Mouse (Mus musculus) limb, embryonic 13.5 days (tissue): Measurements from ENCODE around the gene Gm20388. TPM values are rescaled to one million over a fixed set of nuclear protein-coding genes. Genes with fewer than 3 reads are reported as not detected.

Experiments used
- ATAC-seq: fragments of 200-750 bp; cut with Nextera tagmentation; 2 replicates; pipeline ENCODE4 v1.8.0; 2017; ENCODE audit warnings: low read depth, moderate number of reproducible peaks, moderate TSS enrichment; ENCODE audit not compliant: low FRiP score
- H3K27ac ChIP-seq: fragments of 300-500 bp; sonication (generic); 2 replicates; pipeline ENCODE4 v1.5.1; 2015; ENCODE audit warnings: inconsistent platforms, mild to moderate bottlenecking, moderate library complexity
- H3K27me3 ChIP-seq: fragments of 300-500 bp; sonication (generic); 2 replicates; pipeline ENCODE4 v1.6.1; 2015; ENCODE audit warnings: mild to moderate bottlenecking, inconsistent platforms
- H3K36me3 ChIP-seq: fragments of 300-500 bp; sonication (generic); 2 replicates; pipeline ENCODE4 v1.6.1; 2015; ENCODE audit warnings: inconsistent platforms, mild to moderate bottlenecking, moderate library complexity
- H3K4me1 ChIP-seq: fragments of 300-500 bp; sonication (generic); 2 replicates; pipeline ENCODE4 v1.6.1; 2015; ENCODE audit warnings: inconsistent platforms
- H3K4me2 ChIP-seq: fragments of 300-500 bp; sonication (generic); replicated peaks from 2 replicates; pipeline ENCODE4 v1.6.1; 2015; ENCODE audit warnings: inconsistent platforms, mild to moderate bottlenecking, moderate library complexity
- H3K4me3 ChIP-seq: fragments of 300-500 bp; sonication (generic); 2 replicates; pipeline ENCODE4 v1.5.1; 2015; ENCODE audit warnings: moderate library complexity, mild to moderate bottlenecking, inconsistent platforms
- H3K9ac ChIP-seq: fragments of 300-500 bp; sonication (generic); 2 replicates; pipeline ENCODE4 v1.6.1; 2015; ENCODE audit warnings: mild to moderate bottlenecking, inconsistent platforms
- H3K9me3 ChIP-seq: fragments of 300-500 bp; sonication (generic); 2 replicates; pipeline ENCODE4 v1.6.1; 2016; ENCODE audit warnings: inconsistent platforms
- WGBS: fragments of 180-500 bp; shearing (Covaris S2); methylation state at CpG from one replicate; pipeline ENCODE4 v1.1.7; 2015; 5-methylcytosine and 5-hydroxymethylcytosine counted together
- polyA plus RNA-seq: library from polyadenylated mRNA; unstranded; fragments of >200 nt; fragmentation: Nextera tagmentation; extraction: Ambion mirVana; gene quantifications from 2 replicates; pipeline ENCODE4 v1.2.1, GENCODE M21; 2015

Gene Gm20388
- polyA plus RNA-seq, 1 experiment from 2014 or later: 7.1 TPM

DNA sequence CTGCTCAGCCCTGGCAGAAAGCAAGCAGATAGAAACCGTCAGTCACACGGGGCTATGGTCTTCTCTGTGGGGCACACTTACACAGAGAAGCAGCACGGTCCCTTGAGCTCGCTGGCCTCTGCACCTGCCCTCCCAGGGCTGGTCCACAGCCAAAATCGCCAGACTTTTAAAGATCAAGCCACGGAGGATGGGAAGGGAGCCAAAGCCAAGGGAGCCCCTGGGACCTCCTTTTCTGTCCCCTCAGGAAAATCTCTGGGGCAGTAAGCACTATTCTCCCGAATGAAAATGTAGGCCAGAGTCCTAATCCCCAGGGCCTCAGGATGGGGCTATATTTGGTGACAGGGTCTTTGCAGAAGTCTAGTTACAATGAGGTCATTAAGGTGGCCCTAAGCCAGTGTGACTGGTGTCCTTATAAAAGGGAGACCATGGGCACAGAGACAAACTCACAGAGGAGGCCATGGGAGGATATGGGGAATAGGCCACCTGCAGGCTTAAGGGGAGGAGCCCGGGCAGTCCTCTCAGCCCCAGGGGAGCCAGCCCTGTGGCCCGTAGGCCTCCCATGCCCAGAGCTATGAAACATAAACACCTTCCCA lies 4374.4 kb downstream of the Gm20388 start:
- no peak overlapping the region for H3K4me3 ChIP-seq
- H3K9ac ChIP-seq: no peak overlapping the region
- H3K9me3 ChIP-seq: no peaks in the 10 kb centered on the region
- H3K4me1 ChIP-seq: peaks cover 55% of the 10 kb centered on the region
- ATAC-seq: no peak
- WGBS: 51% methylated on average over 9 of the region's 9 CpGs
- peak overlapping the region; percentile 67; the same call in 1 of the 2 replicates for H3K27ac ChIP-seq
- no peaks in the 10 kb centered on the region for H3K36me3 ChIP-seq
- H3K27me3 ChIP-seq: no peaks in the 10 kb centered on the region
- H3K4me2 ChIP-seq: no peak overlapping the region

- H3K4me1 ChIP-seq: peaks cover 55% of the 10 kb centered on the region
- no peak overlapping the region for H3K9ac ChIP-seq
- 76% methylated on average over 4 of the region's 4 CpGs for WGBS
- no peaks in the 10 kb centered on the region; the same call in 1 of the 2 replicates for H3K36me3 ChIP-seq
- no peaks in the 10 kb centered on the region for H3K9me3 ChIP-seq
- H3K4me2 ChIP-seq: no peak overlapping the region
- H3K27ac ChIP-seq: no peak overlapping the region
- peak; percentile 54 for ATAC-seq
- no peaks in the 10 kb centered on the region for H3K27me3 ChIP-seq
- no peak overlapping the region for H3K4me3 ChIP-seq
Measured at GRCm38 (mm10) chr8:124286461-124287124, 4376.0 kb downstream of the Gm20388 start.

DNA sequence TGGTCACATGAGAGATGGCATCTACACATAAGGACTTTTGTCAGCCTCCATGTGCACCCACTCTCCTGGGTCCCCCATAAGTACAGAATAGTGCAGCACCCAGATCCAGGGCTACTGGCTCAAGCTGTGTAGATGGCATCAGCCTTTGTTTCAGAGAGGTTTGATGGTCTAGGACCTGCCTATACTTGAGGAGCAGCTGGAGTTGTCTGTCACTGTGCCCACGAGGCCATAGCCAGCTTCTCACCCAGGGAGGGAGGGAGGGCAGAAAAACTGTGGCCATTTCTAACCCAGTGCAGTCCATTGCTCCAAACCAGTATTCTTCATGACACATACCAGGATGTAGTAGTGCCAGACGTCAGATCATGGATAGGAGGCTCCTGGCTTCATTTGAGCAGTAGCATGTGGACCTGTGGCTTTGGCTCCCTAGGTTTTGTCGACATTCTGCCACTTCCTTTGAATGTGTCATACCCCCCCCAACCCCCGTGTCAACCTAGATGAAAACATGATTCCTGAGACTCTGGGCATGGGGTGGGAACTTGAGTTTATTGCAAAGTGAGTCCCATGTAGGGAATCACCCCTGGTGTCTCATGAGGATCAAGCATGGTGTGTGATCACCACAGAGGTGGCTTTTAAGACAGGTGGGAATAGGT lies 4377.7 kb downstream of the Gm20388 start:
- H3K4me3 ChIP-seq: no peak overlapping the region
- 77% methylated on average over 4 of the region's 4 CpGs for WGBS
- H3K4me1 ChIP-seq: peaks cover 49% of the 10 kb centered on the region
- H3K9ac ChIP-seq: no peak overlapping the region
- H3K9me3 ChIP-seq: no peaks in the 10 kb centered on the region
- no peaks in the 10 kb centered on the region for H3K27me3 ChIP-seq
- no peak overlapping the region for H3K4me2 ChIP-seq
- no peaks in the 10 kb centered on the region; the same call in 1 of the 2 replicates for H3K36me3 ChIP-seq
- no peak overlapping the region for H3K27ac ChIP-seq
- ATAC-seq: no peak

DNA sequence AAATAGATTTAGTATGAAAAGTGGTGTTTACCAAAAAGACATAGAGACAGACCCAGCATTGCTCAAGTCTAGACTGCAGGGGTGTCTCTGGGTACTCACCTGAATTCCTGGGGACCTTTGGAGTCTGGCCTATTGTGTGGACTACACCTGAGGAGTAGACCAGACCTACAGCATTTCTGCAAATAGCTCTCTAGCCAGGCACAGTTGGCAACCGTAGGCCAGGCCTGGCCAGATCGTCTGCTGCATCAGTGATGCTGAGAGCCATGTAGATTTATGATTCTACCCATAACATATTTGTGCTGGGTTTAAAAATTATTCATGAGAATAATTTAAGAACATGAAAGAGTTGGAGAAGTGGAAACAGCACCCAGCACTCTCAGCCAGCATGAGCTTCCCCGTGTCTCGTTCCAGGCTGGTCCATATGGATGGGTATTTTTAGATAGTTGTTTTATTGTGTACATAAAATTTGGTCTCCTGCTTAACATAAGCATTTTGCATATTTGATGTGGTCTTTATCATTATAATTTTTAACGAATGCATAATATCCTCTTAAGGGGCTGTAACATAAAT lies 4378.9 kb downstream of the Gm20388 start:
- Histone ChIP-seq H3K4me1 (peaks cover 49% of the 10 kb centered on the region), H3K9ac (no peak overlapping the region), H3K27me3 (no peaks in the 10 kb centered on the region), H3K27ac (no peak overlapping the region), H3K36me3 (no peaks in the 10 kb centered on the region; the same call in 1 of the 2 replicates), H3K4me3 (no peak overlapping the region), H3K4me2 (no peak overlapping the region), H3K9me3 (no peaks in the 10 kb centered on the region)
- WGBS: 81% methylated on average over 5 of the region's 5 CpGs
- no peak for ATAC-seq

- H3K4me1 ChIP-seq: peaks cover 42% of the 10 kb centered on the region
- H3K9ac ChIP-seq: no peak overlapping the region
- H3K36me3 ChIP-seq: peaks cover 4% of the 10 kb centered on the region
- WGBS: 86% methylated on average over 9 of the region's 9 CpGs
- no peak overlapping the region for H3K4me3 ChIP-seq
- ATAC-seq: no peak
- H3K9me3 ChIP-seq: no peaks in the 10 kb centered on the region
- H3K4me2 ChIP-seq: no peak overlapping the region
- H3K27ac ChIP-seq: peak overlapping the region; percentile 3; the same call in 1 of the 2 replicates
- H3K27me3 ChIP-seq: no peaks in the 10 kb centered on the region
Measured at GRCm38 (mm10) chr8:124290911-124291691, 4380.5 kb downstream of the Gm20388 start.

DNA sequence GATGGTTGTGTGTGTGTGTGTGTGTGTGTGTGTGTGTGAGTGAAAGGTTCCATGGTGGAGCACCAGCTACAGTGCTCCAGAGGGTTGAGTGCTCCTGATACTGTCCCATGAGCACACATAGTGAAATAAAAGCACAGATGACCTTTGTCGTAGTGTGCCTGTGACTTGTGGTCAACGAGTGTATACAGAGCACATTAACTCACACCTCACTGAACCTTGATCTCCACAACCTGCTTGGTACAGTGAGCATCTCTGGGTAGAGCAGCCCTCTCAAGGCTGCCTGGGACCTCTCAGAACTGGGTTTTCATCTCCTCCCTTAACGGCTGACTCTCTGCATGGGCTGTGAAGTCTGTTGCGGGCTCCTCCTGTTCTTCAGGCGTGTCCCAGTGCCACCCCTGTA lies 4381.1 kb downstream of the Gm20388 start:
- no peak overlapping the region for H3K4me2 ChIP-seq
- no peak overlapping the region for H3K4me3 ChIP-seq
- H3K9ac ChIP-seq: no peak overlapping the region
- H3K36me3 ChIP-seq: peaks cover 7% of the 10 kb centered on the region
- no peak for ATAC-seq
- no peaks in the 10 kb centered on the region for H3K9me3 ChIP-seq
- no peaks in the 10 kb centered on the region for H3K27me3 ChIP-seq
- no peak overlapping the region for H3K27ac ChIP-seq
- WGBS: 90% methylated on average over 5 of the region's 5 CpGs
- peaks cover 36% of the 10 kb centered on the region for H3K4me1 ChIP-seq

DNA sequence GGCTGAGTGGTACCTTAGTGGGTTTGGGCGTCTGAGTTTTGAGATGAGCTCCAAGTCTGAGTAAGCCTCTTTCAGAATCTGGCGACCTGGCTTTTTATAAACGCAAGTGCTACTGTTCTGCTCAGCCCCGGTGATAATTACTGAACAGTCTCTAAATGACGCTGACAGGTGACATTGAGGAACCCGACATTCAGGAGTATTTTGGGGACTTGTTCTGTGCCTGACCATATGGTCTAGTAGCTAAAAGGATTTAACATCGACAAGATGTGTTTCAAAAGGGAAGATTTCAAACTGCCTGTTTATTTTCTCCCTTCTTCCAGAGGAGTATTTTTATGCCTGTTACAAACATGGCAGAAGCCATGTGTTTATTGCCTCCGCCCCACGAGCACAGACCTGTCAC lies 4382.3 kb downstream of the Gm20388 start:
- Histone ChIP-seq H3K4me1 (peaks cover 31% of the 10 kb centered on the region), H3K27me3 (no peaks in the 10 kb centered on the region), H3K36me3 (peaks cover 13% of the 10 kb centered on the region), H3K4me3 (no peak overlapping the region), H3K4me2 (no peak overlapping the region), H3K9ac (no peak overlapping the region), H3K27ac (no peak overlapping the region), H3K9me3 (no peaks in the 10 kb centered on the region)
- WGBS: 68% methylated on average over 9 of the region's 9 CpGs
- no peak for ATAC-seq

GRCm38 (mm10) chr8:124294425-124294824 lies 4383.8 kb downstream of the Gm20388 start:
- H3K4me3 ChIP-seq: no peak overlapping the region
- 52% methylated on average over 6 of the region's 6 CpGs for WGBS
- H3K27me3 ChIP-seq: no peaks in the 10 kb centered on the region
- peaks cover 17% of the 10 kb centered on the region for H3K36me3 ChIP-seq
- H3K4me2 ChIP-seq: no peak overlapping the region
- H3K9ac ChIP-seq: no peak overlapping the region
- no peak overlapping the region for H3K27ac ChIP-seq
- H3K9me3 ChIP-seq: no peaks in the 10 kb centered on the region
- peaks cover 29% of the 10 kb centered on the region for H3K4me1 ChIP-seq
- no peak for ATAC-seq

- 0 out of 2 replicates have a peak, but pooled peaks have one; percentile 19 for ATAC-seq
- Histone ChIP-seq H3K4me3 (no peak overlapping the region), H3K4me1 (peaks cover 29% of the 10 kb centered on the region), H3K27me3 (no peaks in the 10 kb centered on the region), H3K9ac (no peak overlapping the region), H3K27ac (no peak overlapping the region), H3K4me2 (no peak overlapping the region), H3K36me3 (peaks cover 17% of the 10 kb centered on the region), H3K9me3 (no peaks in the 10 kb centered on the region)
- WGBS: 54% methylated on average over 10 of the region's 10 CpGs
Measured at GRCm38 (mm10) chr8:124294900-124295299, 4384.3 kb downstream of the Gm20388 start.

- Histone ChIP-seq H3K4me1 (peaks cover 33% of the 10 kb centered on the region), H3K4me2 (no peak overlapping the region), H3K36me3 (peaks cover 17% of the 10 kb centered on the region), H3K27me3 (no peaks in the 10 kb centered on the region), H3K9ac (no peak overlapping the region), H3K4me3 (no peak overlapping the region), H3K9me3 (no peaks in the 10 kb centered on the region), H3K27ac (no peak overlapping the region)
- 87% methylated on average over 6 of the region's 6 CpGs for WGBS
- ATAC-seq: no peak
Measured at GRCm38 (mm10) chr8:124295357-124295756, 4384.7 kb downstream of the Gm20388 start.

DNA sequence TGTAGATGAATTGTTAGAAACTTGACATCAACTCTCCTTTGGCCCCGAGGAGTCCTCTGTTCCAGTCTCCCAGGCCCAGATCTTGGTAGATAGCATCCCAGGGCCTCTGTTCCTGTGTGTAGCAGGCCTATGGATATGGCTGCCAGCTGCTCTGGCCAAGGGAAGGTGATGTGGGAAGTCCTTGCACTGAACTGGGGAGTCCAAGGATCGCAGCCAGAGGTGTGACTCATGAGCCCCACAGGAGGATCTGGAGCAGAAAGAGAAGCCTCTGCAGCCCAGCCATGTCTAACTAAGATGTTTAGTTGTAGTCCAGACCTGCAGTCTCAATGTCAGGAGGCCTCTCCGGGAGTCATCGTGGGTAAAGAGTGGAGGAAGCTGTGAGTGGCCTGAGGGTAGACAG lies 4390.9 kb downstream of the Gm20388 start:
- Histone ChIP-seq H3K4me2 (no peak overlapping the region), H3K9me3 (no peaks in the 10 kb centered on the region), H3K4me1 (peaks cover 13% of the 10 kb centered on the region; the same call in 1 of the 2 replicates), H3K9ac (no peak overlapping the region), H3K4me3 (no peak overlapping the region), H3K36me3 (peaks cover 23% of the 10 kb centered on the region), H3K27me3 (no peaks in the 10 kb centered on the region), H3K27ac (no peak overlapping the region)
- no peak for ATAC-seq
- 85% methylated on average over 4 of the region's 4 CpGs for WGBS
